Mouse (Mus musculus): ENCODE measurements around the gene Sgcd.

DNA sequence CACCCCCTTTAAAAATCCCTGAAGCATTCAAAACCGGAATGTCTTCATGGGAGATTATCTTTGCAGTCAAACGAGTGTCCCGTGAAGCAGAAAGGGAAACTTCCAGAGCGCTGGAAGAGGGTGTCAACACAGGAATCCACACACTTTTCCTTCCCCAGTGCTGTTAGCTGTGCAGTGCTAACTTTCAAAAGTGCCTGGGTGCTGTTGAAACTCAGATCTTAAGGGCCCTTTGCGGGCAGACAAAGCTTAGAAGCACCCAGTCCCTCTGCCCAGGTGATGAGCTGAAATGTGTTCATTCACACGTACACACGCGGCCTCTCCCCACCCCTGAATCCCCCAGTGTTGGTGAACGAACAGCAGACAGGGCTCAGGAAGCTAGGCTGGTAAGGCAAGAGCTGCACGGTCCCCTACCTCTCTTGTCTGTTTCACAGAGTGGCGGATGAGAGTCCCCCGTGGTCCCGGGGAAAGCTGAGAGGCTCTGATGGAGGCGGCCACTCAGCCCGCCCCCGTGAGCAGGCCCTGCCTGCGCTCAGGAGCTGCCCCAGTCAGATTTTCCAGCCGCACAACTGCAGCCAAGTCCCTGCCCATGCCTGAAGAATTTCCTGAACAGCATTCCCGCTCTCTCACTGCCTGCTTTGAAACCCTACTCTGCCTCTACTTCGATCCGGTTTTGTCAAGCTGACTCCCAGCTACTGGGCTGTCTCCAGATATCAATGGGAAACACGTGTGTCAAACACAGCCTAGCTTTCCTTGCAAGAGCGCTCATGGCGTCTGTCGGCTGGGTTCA, 609.7 kb downstream of the Sgcd start:
- TF ChIP-seq CTCF (IDR thresholded peaks at IDR 0.05; ENCODE audit: control insufficient read depth, insufficient read depth, insufficient replicate concordance, low read depth, low read length) (no peak), POLR2A (IDR thresholded peaks at IDR 0.05; ENCODE audit: control insufficient read depth, low read depth, low read length) (no peak)

All from testis, adult 2 months (tissue).